Mouse (Mus musculus) neural tube, postnatal 0 days (tissue): ENCODE data around the gene Vmn1r33. TPM values are rescaled to one million over a fixed set of nuclear protein-coding genes. Genes with fewer than 3 reads are reported as not detected.

Experiments
- polyA plus RNA-seq: library from polyadenylated mRNA; unstranded; fragments of >200 nt; fragmentation: Nextera tagmentation; extraction: Ambion mirVana; gene quantifications from 2 replicates; pipeline ENCODE4 v1.2.1, GENCODE M21; 2015

Gene Vmn1r33
- polyA plus RNA-seq: not detected in 2 replicates

GRCm38 (mm10) chr6:66618182-66618581 is at the start of gene Vmn1r33:
Vmn1r33 (minus strand) TSS chr6:66618282.

GRCm38 (mm10) chr6:66643779-66644178 is 25.7 kb upstream of the Vmn1r33 start, which contains the start of gene Vmn1r34:
Vmn1r34 (minus strand) TSS chr6:66643879.

Other genes with a start within 250 kb of the Vmn1r33 start
- gene Mad2l1, start 82.9 kb downstream of the Vmn1r33 start, polyA plus RNA-seq: 12.8 and 13.7 TPM in 2 replicates
- gene Vmn1r32, start 58.2 kb downstream of the Vmn1r33 start, polyA plus RNA-seq: 0.05 and 0.08 TPM in 2 replicates
- gene Vmn1r34, start 25.6 kb upstream of the Vmn1r33 start, polyA plus RNA-seq: not detected in 2 replicates
- not detected in 2 replicates for gene Vmn1r35, start 67.6 kb upstream of the Vmn1r33 start, polyA plus RNA-seq
- gene Vmn1r36, start 100.9 kb upstream of the Vmn1r33 start, polyA plus RNA-seq: not detected in 2 replicates
- not detected in 2 replicates for gene Vmn1r37, start 111.1 kb upstream of the Vmn1r33 start, polyA plus RNA-seq
- gene Vmn1r38, start 164.3 kb upstream of the Vmn1r33 start, polyA plus RNA-seq: not detected in 2 replicates
- gene Vmn1r39, start 192.3 kb upstream of the Vmn1r33 start, polyA plus RNA-seq: not detected in 2 replicates